Mouse (Mus musculus): Measurements from ENCODE around the gene Cpne5. TPM values are rescaled to one million over a fixed set of nuclear protein-coding genes. Genes with fewer than 3 reads are reported as not detected.
"Not testable (repeated sequence)": the region's sequence is repeated elsewhere in the genome, so short reads cannot be mapped to it uniquely, and the experiment has no call there.

The Cpne5 gene
- total RNA-seq, 2 experiments from 2014 or later = 1.0 to 1.6 TPM

- no peak for DNase-seq
These were observed 108.6 kb downstream of the Cpne5 start for GRCm38 (mm10) chr17:29129341-29129740.

GRCm38 (mm10) chr17:29126561-29126960, 111.4 kb downstream of the Cpne5 start:
- no peak for DNase-seq

DNA sequence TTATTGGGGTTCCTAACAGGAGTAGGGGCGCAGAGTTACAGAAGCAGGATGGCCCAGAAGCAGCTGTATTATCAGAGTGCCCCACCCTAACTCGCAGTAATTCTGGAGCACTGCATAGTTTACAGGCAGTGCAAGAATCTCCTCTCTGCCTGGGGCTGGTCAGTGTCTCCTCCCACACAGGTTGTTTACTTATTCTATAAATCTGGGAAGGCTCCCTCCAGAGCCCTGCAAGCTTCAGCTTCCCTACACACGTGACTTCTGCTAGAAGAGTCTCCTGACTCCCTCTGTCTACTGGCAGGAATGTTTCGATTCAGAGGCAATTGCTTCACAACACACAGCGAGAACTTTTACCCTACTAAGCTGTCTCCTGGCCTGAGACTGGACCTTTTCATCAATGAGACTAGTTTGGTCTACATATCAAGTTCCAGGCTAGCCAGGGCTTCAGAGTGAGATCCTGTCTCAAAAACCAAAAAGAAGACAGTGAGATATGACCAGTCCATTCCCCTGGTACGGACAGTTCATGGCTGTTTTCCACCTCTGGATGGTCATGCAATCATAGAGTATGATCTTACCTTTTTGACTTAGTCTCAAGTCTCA, 114.3 kb downstream of the Cpne5 start:
- DNase-seq = no peak

DNA sequence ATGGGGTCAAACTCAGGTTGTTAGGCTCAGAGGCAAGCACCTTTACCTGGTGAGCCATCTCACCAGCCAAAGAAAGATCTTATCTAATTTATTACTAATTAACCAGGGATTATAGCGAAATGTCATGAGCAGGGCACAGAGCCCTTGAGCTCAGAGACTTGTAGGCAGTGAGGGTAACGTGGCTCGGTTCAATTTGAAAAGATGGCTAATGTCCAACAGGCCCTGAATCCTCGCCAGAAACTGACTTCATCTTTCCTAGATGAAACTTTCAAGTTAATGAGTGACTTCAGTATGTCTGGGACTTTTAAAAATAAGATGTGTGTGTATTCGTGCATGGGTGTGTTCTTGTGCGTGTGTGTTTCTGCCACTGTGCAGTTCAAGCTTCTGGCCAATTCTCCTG, 115.2 kb downstream of the Cpne5 start:
- DNase-seq = peak; percentile 80

DNA sequence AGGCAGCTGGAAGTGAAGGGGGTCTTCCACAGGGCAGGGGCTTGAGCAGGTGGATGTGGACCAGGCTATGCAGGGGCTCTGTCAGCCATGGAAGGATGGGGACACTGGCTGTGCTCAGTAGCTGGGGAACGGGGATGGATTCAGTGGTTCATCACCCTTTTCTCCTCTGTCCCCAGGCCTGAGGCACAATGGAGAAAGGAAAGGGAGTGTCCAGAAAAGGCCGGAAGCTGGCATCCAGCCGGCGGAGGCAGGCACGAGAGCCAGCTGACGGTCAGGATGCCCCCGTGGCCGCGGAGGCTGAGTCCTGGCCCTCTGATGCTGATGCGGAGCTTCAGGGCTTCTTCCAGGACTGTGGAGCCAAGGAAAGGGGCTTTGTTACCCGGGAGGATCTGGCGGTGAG, 117.3 kb downstream of the Cpne5 start:
- DNase-seq = no peak

GRCm38 (mm10) chr17:29118057-29118456, 119.9 kb downstream of the Cpne5 start:
- DNase-seq = no peak

- no peak for DNase-seq
These were observed 120.8 kb downstream of the Cpne5 start for GRCm38 (mm10) chr17:29117006-29117648.

DNA sequence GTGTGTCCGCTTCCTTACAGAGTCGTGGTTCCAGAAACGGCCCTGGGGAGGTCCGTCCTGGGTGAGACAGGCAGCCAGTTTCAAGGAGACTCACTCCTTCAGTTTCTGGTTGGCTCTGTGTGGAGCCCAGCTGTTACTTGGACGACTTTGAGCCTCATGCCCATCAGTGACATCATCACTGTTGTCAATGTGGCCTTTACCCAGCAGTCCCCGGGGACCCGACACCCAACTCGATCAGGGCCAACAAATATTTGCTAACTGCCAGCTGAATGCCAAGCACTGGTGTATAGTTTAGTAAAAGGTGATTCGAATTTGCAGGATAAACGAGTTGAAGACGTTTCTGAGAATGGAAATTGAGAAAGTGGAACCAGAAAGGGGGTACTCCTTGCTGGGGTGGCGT, 121.9 kb downstream of the Cpne5 start:
- peak; percentile 70 for DNase-seq

DNA sequence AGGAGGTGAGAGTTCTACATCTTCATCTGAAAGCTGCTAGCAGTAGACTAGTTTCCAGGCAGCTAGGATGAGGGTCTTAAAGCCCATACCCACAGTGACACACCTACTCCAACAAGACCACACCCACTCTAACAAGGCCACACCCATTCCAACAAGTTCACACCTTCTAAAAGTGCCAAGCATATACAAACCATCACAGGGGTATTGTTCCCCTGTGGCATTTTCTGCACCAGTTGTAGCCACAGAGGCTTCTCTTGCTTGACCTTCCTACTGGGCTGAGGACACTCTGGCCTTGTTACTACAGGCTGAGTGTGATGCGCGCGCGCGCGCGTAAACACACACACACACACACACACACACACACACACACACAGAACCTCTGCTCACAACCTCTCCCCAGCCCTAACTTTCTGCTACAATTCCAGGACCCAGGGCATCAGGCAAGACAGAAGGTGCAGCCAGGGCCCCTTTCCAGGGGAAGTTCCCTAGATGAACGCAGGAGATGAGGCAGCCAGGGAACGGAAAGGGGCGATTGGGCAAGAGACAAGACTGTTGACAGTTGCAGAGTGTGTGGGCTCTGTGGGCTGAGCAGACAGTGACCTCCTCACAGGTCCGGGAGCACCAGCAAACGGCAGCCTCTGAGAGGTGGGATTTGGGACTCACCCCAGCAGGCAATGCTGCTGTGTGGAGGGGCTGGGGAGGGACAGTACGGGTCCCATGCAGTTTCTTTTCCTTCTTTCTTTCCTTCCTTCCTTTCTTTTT, 124.2 kb downstream of the Cpne5 start, which contains the start of gene Rab44:
Rab44 (plus strand) TSS at position 555 of the 762 bp plus-strand sequence.
- DNase-seq = no peak

- no peak for DNase-seq
These were observed 126.6 kb downstream of the Cpne5 start for GRCm38 (mm10) chr17:29111332-29111731.

DNA sequence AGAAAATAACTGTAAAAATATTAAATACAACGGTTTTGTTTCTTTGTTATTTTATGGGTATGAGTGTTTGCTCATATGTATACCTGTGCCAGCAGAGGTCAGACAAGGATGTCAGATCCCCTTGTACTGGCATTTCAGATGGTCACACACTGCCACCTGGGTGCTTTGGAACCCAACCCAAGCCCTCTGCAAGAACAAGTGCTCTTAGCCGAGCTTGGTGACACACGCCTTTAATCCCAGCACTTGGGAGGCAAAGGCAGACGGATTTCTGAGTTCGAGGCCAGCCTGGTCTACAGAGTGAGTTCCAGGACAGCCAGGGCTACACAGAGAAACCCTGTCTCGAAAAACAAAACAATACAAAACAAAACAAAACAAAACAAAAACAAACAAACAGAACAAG, 127.6 kb downstream of the Cpne5 start:
- DNase-seq = not testable (repeated sequence)

Other genes starting within 250 kb of the Cpne5 start
- gene Stk38, start 230.2 kb downstream of the Cpne5 start, total RNA-seq (2021) = 10 to 100 TPM; 55.0 to 76.8 TPM
- 100 to 1,000 TPM; 144 to 193 TPM for gene Srsf3, start 205.5 kb downstream of the Cpne5 start, total RNA-seq (2021)
- 100 to 1,000 TPM in 1 of 2 experiments, 10 to 100 TPM in 1; 46.6 to 201 TPM for gene Cdkn1a, start 147.2 kb downstream of the Cpne5 start, total RNA-seq (2021)
- gene Rab44, start 124.0 kb downstream of the Cpne5 start, total RNA-seq (2021) = 1 to 10 TPM in 1 of 2 experiments, under 1 TPM in 1; 0.66 to 1.4 TPM
- gene Ppil1, start 26.0 kb upstream of the Cpne5 start, total RNA-seq (2021) = 10 to 100 TPM; 24.6 to 27.9 TPM
- gene BC004004, start 30.6 kb upstream of the Cpne5 start, total RNA-seq (2021) = 100 to 1,000 TPM; 158 to 160 TPM
- gene Pi16, start 79.5 kb upstream of the Cpne5 start, total RNA-seq (2021) = 10 to 100 TPM; 24.5 to 26.1 TPM
- gene Mtch1, start 109.8 kb upstream of the Cpne5 start, total RNA-seq (2021) = 100 to 1,000 TPM; 330 to 395 TPM
- gene Fgd2, start 122.7 kb upstream of the Cpne5 start, total RNA-seq (2021) = 1 to 10 TPM; 4.6 to 7.4 TPM

Data from adrenal gland, postnatal 10 days (tissue).